In genomic region chr17:28144241-28144640, GRCm38 (mm10) we compare ENCODE assay signal across 10 mouse cellular contexts. TPM values are rescaled to one million over a fixed set of nuclear protein-coding genes. Genes with fewer than 3 reads are reported as not detected.
DNase-seq lines count a peak whose midpoint lies in the region; ATAC-seq and TF ChIP-seq lines count a peak whose summit lies in the region.
"Had no signal": no experiment of that assay in that cellular context is flagged by ENCODE, and none has a peak within 500 bp of the region (broad histone marks: within the 10 kb centered on the region; RNA-seq: fewer than 3 reads in every experiment).

No protein-coding gene starts in this region.

- H3K9me3 ChIP-seq in lung, postnatal 0 days (ENCODE audit: low read length): no peaks in the 10 kb centered on the region
- no peaks in the 10 kb centered on the region for H3K9me3 ChIP-seq in forebrain, postnatal 0 days (ENCODE audit: low read length)
- no peaks in the 10 kb centered on the region for H3K9me3 ChIP-seq in limb, embryonic 14.5 days (ENCODE audit: control insufficient read depth, low read length)

- peaks cover 31% of the 10 kb centered on the region for H3K27me3 ChIP-seq in lung, postnatal 0 days (replicated peaks; ENCODE audit: insufficient read depth, low read length)
- no peaks in the 10 kb centered on the region for H3K27me3 ChIP-seq in forebrain, postnatal 0 days (ENCODE audit: insufficient read depth, low read length)
- no peaks in the 10 kb centered on the region for H3K27me3 ChIP-seq in limb, embryonic 14.5 days (ENCODE audit: control insufficient read depth, insufficient read depth, low read length)

- no peak for ATAC-seq in lung, postnatal 0 days
- ATAC-seq in forebrain, postnatal 0 days: no peak
- no peak for ATAC-seq in limb, embryonic 14.5 days (ENCODE audit: low FRiP score, low read depth)

- no peaks in the 10 kb centered on the region for H3K36me3 ChIP-seq in lung, postnatal 0 days (ENCODE audit: insufficient read depth, low read length)
- H3K36me3 ChIP-seq in forebrain, postnatal 0 days (ENCODE audit: insufficient read depth): no peaks in the 10 kb centered on the region
- H3K36me3 ChIP-seq in limb, embryonic 14.5 days (ENCODE audit: control insufficient read depth, insufficient read depth, low read length): no peaks in the 10 kb centered on the region

- no peak overlapping the region for H3K9ac ChIP-seq in lung, postnatal 0 days (replicated peaks; ENCODE audit: low read depth)
- 0 out of 2 replicates have a peak overlapping the region, but pooled peaks have one; percentile 3 for H3K9ac ChIP-seq in forebrain, postnatal 0 days
- peak overlapping the region; percentile 21; the same call in 1 of the 2 replicates for H3K9ac ChIP-seq in limb, embryonic 14.5 days (ENCODE audit: low read depth, low read length, severe bottlenecking)

- TF ChIP-seq CTCF in lung, postnatal 0 days (IDR thresholded peaks at IDR 0.05): no peak
- no peak for TF ChIP-seq CTCF in forebrain, postnatal 0 days (IDR thresholded peaks at IDR 0.05; ENCODE audit: low read depth)

- H3K4me2 ChIP-seq in lung, postnatal 0 days (replicated peaks; ENCODE audit: low read depth, low read length): peak overlapping the region; percentile 14; the same call in 1 of the 2 replicates
- peak overlapping the region; percentile 83 for H3K4me2 ChIP-seq in forebrain, postnatal 0 days (ENCODE audit: low read depth)
- peak overlapping the region; percentile 93 for H3K4me2 ChIP-seq in limb, embryonic 14.5 days (replicated peaks; ENCODE audit: low read depth, low read length, severe bottlenecking)

- no peak for TF ChIP-seq POLR2A in limb, embryonic 14.5 days (IDR thresholded peaks at IDR 0.05; ENCODE audit: borderline replicate concordance, extremely low read depth, insufficient read depth, insufficient read length)

- H3K4me3 ChIP-seq in lung, postnatal 0 days (ENCODE audit: low read depth, low read length): no peak overlapping the region
- no peak overlapping the region for H3K4me3 ChIP-seq in forebrain, postnatal 0 days (ENCODE audit: low read depth, low read length)
- peak overlapping the region; percentile 77 for H3K4me3 ChIP-seq in limb, embryonic 14.5 days (replicated peaks; ENCODE audit: low read length)

- H3K4me1 ChIP-seq in lung, postnatal 0 days (ENCODE audit: insufficient read depth, low read depth, low read length): peaks cover 11% of the 10 kb centered on the region; the same call in 1 of the 2 replicates
- peaks cover 14% of the 10 kb centered on the region; the same call in 1 of the 2 replicates for H3K4me1 ChIP-seq in forebrain, postnatal 0 days (ENCODE audit: insufficient read depth)
- H3K4me1 ChIP-seq in limb, embryonic 14.5 days (ENCODE audit: control insufficient read depth, insufficient read depth, low read length): peaks cover 54% of the 10 kb centered on the region

- H3K27ac ChIP-seq in lung, postnatal 0 days (ENCODE audit: low read length): no peak overlapping the region
- H3K27ac ChIP-seq in forebrain, postnatal 0 days (ENCODE audit: low read depth, low read length): no peak overlapping the region
- H3K27ac ChIP-seq in limb, embryonic 14.5 days (replicated peaks; ENCODE audit: low read depth, low read length): no peak overlapping the region
- H3K27ac ChIP-seq: gastrocnemius, adult 2 months had no signal

- 25% methylated on average over 6 of the region's 6 CpGs for WGBS in lung, postnatal 0 days
- WGBS in forebrain, postnatal 0 days: 20% methylated on average over 6 of the region's 6 CpGs
- 19% methylated on average over 6 of the region's 6 CpGs for WGBS in limb, embryonic 14.5 days

- DNase-seq in lung, postnatal 0 days (ENCODE audit: low spot score): no peak
- no peak for DNase-seq in lung, postnatal 10 days
- DNase-seq in forebrain, postnatal 0 days: no peak
- no peak for DNase-seq in limb, embryonic 14.5 days (ENCODE audit: low spot score)
- no peak for DNase-seq in urinary bladder, postnatal 4 days (ENCODE audit: low spot score in 2 of 2)
- DNase-seq in cerebellum, postnatal 36 days: no peak
- no peak for DNase-seq in adrenal gland, adult 18-20 months (ENCODE audit: low spot score in 2 of 2)
- DNase-seq: gastrocnemius, adult 2 months; kidney, adult 8-10 months; lung, adult 18-20 months had no signal

- TF ChIP-seq EP300 in lung, postnatal 0 days (IDR thresholded peaks at IDR 0.05): no peak

RNA-seq across cellular contexts. Expression of gene Scube3, which starts 2.3 kb away (rescaled TPM):
- polyA plus RNA-seq in lung, postnatal 0 days (2015; fragmentation: Nextera tagmentation; extraction: Ambion mirVana): 0.27 and 0.30 TPM in 2 replicates
- 16.3 and 16.7 TPM in 2 replicates for total RNA-seq in forebrain, postnatal 0 days (2014; rRNA removed)
- 3.1 and 3.2 TPM in 2 replicates for polyA plus RNA-seq in forebrain, postnatal 0 days (2015; fragmentation: Nextera tagmentation; extraction: Ambion mirVana)
- 31.6 and 38.9 TPM in 2 replicates for polyA plus RNA-seq in limb, embryonic 14.5 days (2012; rRNA removed)
- 10.5 and 11.3 TPM in 2 replicates for polyA plus RNA-seq in limb, embryonic 14.5 days (2014; fragmentation: Nextera tagmentation; extraction: Ambion mirVana)
- total RNA-seq in adrenal gland, adult 18-20 months (2021): 1 to 10 TPM; 4.8 to 9.3 TPM

RNA-seq across cellular contexts. Expression of gene Zfp523, which starts 32.7 kb away (rescaled TPM):
- polyA plus RNA-seq in lung, postnatal 0 days (2015; fragmentation: Nextera tagmentation; extraction: Ambion mirVana): 18.7 and 20.2 TPM in 2 replicates
- total RNA-seq in forebrain, postnatal 0 days (2014; rRNA removed): 57.7 and 72.4 TPM in 2 replicates
- polyA plus RNA-seq in forebrain, postnatal 0 days (2015; fragmentation: Nextera tagmentation; extraction: Ambion mirVana): 36.5 and 41.1 TPM in 2 replicates
- 79.1 and 97.1 TPM in 2 replicates for polyA plus RNA-seq in limb, embryonic 14.5 days (2012; rRNA removed)
- polyA plus RNA-seq in limb, embryonic 14.5 days (2014; fragmentation: Nextera tagmentation; extraction: Ambion mirVana): 37.5 and 37.7 TPM in 2 replicates
- total RNA-seq in adrenal gland, adult 18-20 months (2021): 10 to 100 TPM; 36.1 to 36.5 TPM

Comparison
In these comparisons a context has a peak if more than half of its experiments do, and no peak if none do; other contexts are left out.
1. H3K4me2 ChIP-seq: peak in every context shown above with its lines; median percentile 93 in limb, embryonic 14.5 days; 83 in forebrain, postnatal 0 days; 14 in lung, postnatal 0 days.